Mouse (Mus musculus) granulocyte monocyte progenitor cell, adult 5-6 weeks (primary cell): Measurements from ENCODE around the gene Snx11. TPM values are rescaled to one million over a fixed set of nuclear protein-coding genes. Genes with fewer than 3 reads are reported as not detected.

ENCODE experiments used
- ATAC-seq: replicated peaks from 2 replicates; pipeline ENCODE4 v1.8.0; 2016; ENCODE audit warnings: mild to moderate bottlenecking, moderate TSS enrichment, inconsistent platforms; ENCODE audit not compliant: poor library complexity, severe bottlenecking
- total RNA-seq, 2 experiments: library from RNA; stranded (forward) in 1 of 2; stranded (reverse) in 1 of 2; fragments of 200-712, 200-1000 nt in 1 of 2; fragments of >200 nt in 1 of 2; fragmentation: Nextera tagmentation in 1 of 2; gene quantifications; 2 replicates each; pipeline ENCODE4 v1.2.3; 2014 to 2017

Gene Snx11
- total RNA-seq, 2 experiments from 2014 or later, result 17.7 to 29.3 TPM

GRCm38 (mm10) chr11:96725833-96726232 is 51.5 kb downstream of the Snx11 start:
- no peak for ATAC-seq

- no peak for ATAC-seq
These were observed 58.8 kb downstream of the Snx11 start for GRCm38 (mm10) chr11:96718609-96719008.

Other genes with a start within 250 kb of the Snx11 start
- gene Cbx1, start 11.6 kb upstream of the Snx11 start, total RNA-seq (2014; fragmentation: Nextera tagmentation), result 56.0 and 60.6 TPM in 2 replicates
- gene Cbx1, start 11.6 kb upstream of the Snx11 start, total RNA-seq (2017), result 78.9 and 79.8 TPM in 2 replicates
- 22.2 and 39.8 TPM in 2 replicates for gene Nfe2l1, start 52.4 kb upstream of the Snx11 start, total RNA-seq (2014; fragmentation: Nextera tagmentation)
- 35.2 and 39.9 TPM in 2 replicates for gene Nfe2l1, start 52.4 kb upstream of the Snx11 start, total RNA-seq (2017)
- 1.4 and 7.4 TPM in 2 replicates for gene Copz2, start 72.3 kb upstream of the Snx11 start, total RNA-seq (2014; fragmentation: Nextera tagmentation)
- gene Copz2, start 72.3 kb upstream of the Snx11 start, total RNA-seq (2017), result 3.9 and 4.4 TPM in 2 replicates
- 53.6 and 66.7 TPM in 2 replicates for gene Cdk5rap3, start 138.9 kb upstream of the Snx11 start, total RNA-seq (2014; fragmentation: Nextera tagmentation)
- gene Cdk5rap3, start 138.9 kb upstream of the Snx11 start, total RNA-seq (2017), result 68.4 and 68.9 TPM in 2 replicates
- gene Prr15l, start 150.5 kb upstream of the Snx11 start, total RNA-seq (2014; fragmentation: Nextera tagmentation), result not detected in 2 replicates
- gene Prr15l, start 150.5 kb upstream of the Snx11 start, total RNA-seq (2017), result 0.67 TPM in 1 of 2 replicates, not detected in the other
- gene Pnpo, start 166.4 kb upstream of the Snx11 start, total RNA-seq (2014; fragmentation: Nextera tagmentation), result 30.1 and 31.9 TPM in 2 replicates
- 35.0 and 42.1 TPM in 2 replicates for gene Pnpo, start 166.4 kb upstream of the Snx11 start, total RNA-seq (2017)
- gene Sp2, start 205.4 kb upstream of the Snx11 start, total RNA-seq (2014; fragmentation: Nextera tagmentation), result 19.8 and 22.3 TPM in 2 replicates
- 2.2 and 2.8 TPM in 2 replicates for gene Sp2, start 205.4 kb upstream of the Snx11 start, total RNA-seq (2017)
- 0.26 and 0.37 TPM in 2 replicates for gene Sp6, start 235.8 kb upstream of the Snx11 start, total RNA-seq (2014; fragmentation: Nextera tagmentation)
- gene Sp6, start 235.8 kb upstream of the Snx11 start, total RNA-seq (2017), result not detected in 2 replicates